Mouse (Mus musculus): ENCODE measurements around the gene a.

GRCm38 (mm10) chr2:154893548-154893947 lies 102.3 kb downstream of the a start:
- no peak for TF ChIP-seq MYOG (IDR thresholded peaks at IDR 0.05; ENCODE audit: control insufficient read depth, extremely low read depth, insufficient read length)
- no peak for TF ChIP-seq USF1 (IDR thresholded peaks at IDR 0.05; ENCODE audit: low read depth)
- no peak for TF ChIP-seq MYOD1 (IDR thresholded peaks at IDR 0.05; ENCODE audit: control insufficient read depth, insufficient read length, low read depth)
- no peak for TF ChIP-seq MAX (IDR thresholded peaks at IDR 0.05)
- TF ChIP-seq CTCF (IDR thresholded peaks at IDR 0.05; ENCODE audit: control insufficient read depth, insufficient read depth, insufficient read length): no peak
- TF ChIP-seq CEBPB (IDR thresholded peaks at IDR 0.05; ENCODE audit: low read depth): no peak
